Mouse (Mus musculus): ENCODE results near the gene Dapp1. TPM values are rescaled to one million over a fixed set of nuclear protein-coding genes. Genes with fewer than 3 reads are reported as not detected.

The Dapp1 gene
- polyA plus RNA-seq, 1 experiment from 2014 or later = 1.2 TPM

- Histone ChIP-seq H3K9me3 (ENCODE audit: control insufficient read depth, low read length) (no peaks in the 10 kb centered on the region), H3K4me1 (ENCODE audit: control insufficient read depth, insufficient read depth, low read length) (peaks cover 8% of the 10 kb centered on the region; the same call in 1 of the 2 replicates), H3K27ac (replicated peaks; ENCODE audit: low read depth, low read length) (no peak overlapping the region), H3K4me3 (replicated peaks; ENCODE audit: low read depth, low read length) (no peak overlapping the region), H3K4me2 (ENCODE audit: low read length) (no peak overlapping the region), H3K27me3 (ENCODE audit: control insufficient read depth, insufficient read depth, low read length) (no peaks in the 10 kb centered on the region), H3K9ac (replicated peaks; ENCODE audit: low read length) (no peak overlapping the region), H3K36me3 (ENCODE audit: control insufficient read depth, insufficient read depth, low read length) (no peaks in the 10 kb centered on the region)
- WGBS = 69% methylated on average over 2 of the region's 2 CpGs
- DNase-seq (no peak), ATAC-seq (ENCODE audit: low FRiP score, low TSS enrichment) (no peak)
These were observed 68.3 kb downstream of the Dapp1 start for GRCm38 (mm10) chr3:137913093-137913492.

GRCm38 (mm10) chr3:137900149-137900548 lies 81.2 kb downstream of the Dapp1 start:
- Histone ChIP-seq H3K36me3 (ENCODE audit: control insufficient read depth, insufficient read depth, low read length) (peaks cover 36% of the 10 kb centered on the region), H3K9ac (replicated peaks; ENCODE audit: low read length) (no peak overlapping the region), H3K27me3 (ENCODE audit: control insufficient read depth, insufficient read depth, low read length) (no peaks in the 10 kb centered on the region), H3K4me2 (ENCODE audit: low read length) (no peak overlapping the region), H3K27ac (replicated peaks; ENCODE audit: low read depth, low read length) (no peak overlapping the region), H3K4me3 (replicated peaks; ENCODE audit: low read depth, low read length) (no peak overlapping the region), H3K9me3 (ENCODE audit: control insufficient read depth, low read length) (no peaks in the 10 kb centered on the region), H3K4me1 (ENCODE audit: control insufficient read depth, insufficient read depth, low read length) (no peaks in the 10 kb centered on the region)
- DNase-seq = peak; percentile 51
- 72% methylated on average over 10 of the region's 10 CpGs for WGBS
- ATAC-seq (ENCODE audit: low FRiP score, low TSS enrichment) = no peak

- H3K27me3 ChIP-seq (ENCODE audit: control insufficient read depth, insufficient read depth, low read length) = no peaks in the 10 kb centered on the region
- no peak overlapping the region for H3K4me3 ChIP-seq (replicated peaks; ENCODE audit: low read depth, low read length)
- ATAC-seq (ENCODE audit: low FRiP score, low TSS enrichment) (no peak), DNase-seq (no peak)
- H3K27ac ChIP-seq (replicated peaks; ENCODE audit: low read depth, low read length) = no peak overlapping the region
- no peaks in the 10 kb centered on the region for H3K4me1 ChIP-seq (ENCODE audit: control insufficient read depth, insufficient read depth, low read length)
- 96% methylated on average over 5 of the region's 5 CpGs for WGBS
- peaks cover 32% of the 10 kb centered on the region for H3K36me3 ChIP-seq (ENCODE audit: control insufficient read depth, insufficient read depth, low read length)
- H3K4me2 ChIP-seq (ENCODE audit: low read length) = no peak overlapping the region
- no peaks in the 10 kb centered on the region for H3K9me3 ChIP-seq (ENCODE audit: control insufficient read depth, low read length)
- H3K9ac ChIP-seq (replicated peaks; ENCODE audit: low read length) = no peak overlapping the region
These were observed 83.7 kb downstream of the Dapp1 start for GRCm38 (mm10) chr3:137897685-137898084.

GRCm38 (mm10) chr3:137896867-137897266 lies 84.5 kb downstream of the Dapp1 start:
- Histone ChIP-seq H3K4me2 (ENCODE audit: low read length) (no peak overlapping the region), H3K9me3 (ENCODE audit: control insufficient read depth, low read length) (no peaks in the 10 kb centered on the region), H3K27ac (replicated peaks; ENCODE audit: low read depth, low read length) (no peak overlapping the region), H3K9ac (replicated peaks; ENCODE audit: low read length) (no peak overlapping the region), H3K36me3 (ENCODE audit: control insufficient read depth, insufficient read depth, low read length) (peaks cover 25% of the 10 kb centered on the region), H3K27me3 (ENCODE audit: control insufficient read depth, insufficient read depth, low read length) (no peaks in the 10 kb centered on the region), H3K4me1 (ENCODE audit: control insufficient read depth, insufficient read depth, low read length) (no peaks in the 10 kb centered on the region), H3K4me3 (replicated peaks; ENCODE audit: low read depth, low read length) (no peak overlapping the region)
- DNase-seq (no peak), ATAC-seq (ENCODE audit: low FRiP score, low TSS enrichment) (no peak)
- 93% methylated on average over 3 of the region's 3 CpGs for WGBS

GRCm38 (mm10) chr3:137896386-137896785 lies 85.0 kb downstream of the Dapp1 start:
- H3K27ac ChIP-seq (replicated peaks; ENCODE audit: low read depth, low read length) = no peak overlapping the region
- no peak overlapping the region for H3K4me2 ChIP-seq (ENCODE audit: low read length)
- DNase-seq (no peak), ATAC-seq (ENCODE audit: low FRiP score, low TSS enrichment) (no peak)
- no peaks in the 10 kb centered on the region for H3K27me3 ChIP-seq (ENCODE audit: control insufficient read depth, insufficient read depth, low read length)
- H3K9me3 ChIP-seq (ENCODE audit: control insufficient read depth, low read length) = no peaks in the 10 kb centered on the region
- no peak overlapping the region for H3K9ac ChIP-seq (replicated peaks; ENCODE audit: low read length)
- 81% methylated on average over 4 of the region's 4 CpGs for WGBS
- peaks cover 25% of the 10 kb centered on the region for H3K36me3 ChIP-seq (ENCODE audit: control insufficient read depth, insufficient read depth, low read length)
- H3K4me3 ChIP-seq (replicated peaks; ENCODE audit: low read depth, low read length) = no peak overlapping the region
- H3K4me1 ChIP-seq (ENCODE audit: control insufficient read depth, insufficient read depth, low read length) = no peaks in the 10 kb centered on the region

- Histone ChIP-seq H3K9ac (replicated peaks; ENCODE audit: low read length) (no peak overlapping the region), H3K36me3 (ENCODE audit: control insufficient read depth, insufficient read depth, low read length) (peaks cover 23% of the 10 kb centered on the region), H3K9me3 (ENCODE audit: control insufficient read depth, low read length) (no peaks in the 10 kb centered on the region), H3K4me2 (ENCODE audit: low read length) (no peak overlapping the region), H3K27me3 (ENCODE audit: control insufficient read depth, insufficient read depth, low read length) (no peaks in the 10 kb centered on the region), H3K4me3 (replicated peaks; ENCODE audit: low read depth, low read length) (no peak overlapping the region), H3K27ac (replicated peaks; ENCODE audit: low read depth, low read length) (no peak overlapping the region), H3K4me1 (ENCODE audit: control insufficient read depth, insufficient read depth, low read length) (no peaks in the 10 kb centered on the region)
- DNase-seq = no peak
- ATAC-seq (ENCODE audit: low FRiP score, low TSS enrichment) = no peak
- WGBS = 93% methylated on average over 3 of the region's 3 CpGs
These were observed 86.1 kb downstream of the Dapp1 start for GRCm38 (mm10) chr3:137895196-137895595.

- WGBS = 72% methylated on average over 4 of the region's 4 CpGs
These were observed 87.6 kb downstream of the Dapp1 start for GRCm38 (mm10) chr3:137893789-137894188.

GRCm38 (mm10) chr3:137892118-137892517 lies 89.2 kb downstream of the Dapp1 start:
- Histone ChIP-seq H3K27me3 (ENCODE audit: control insufficient read depth, insufficient read depth, low read length) (no peaks in the 10 kb centered on the region), H3K4me1 (ENCODE audit: control insufficient read depth, insufficient read depth, low read length) (no peaks in the 10 kb centered on the region), H3K27ac (replicated peaks; ENCODE audit: low read depth, low read length) (no peak overlapping the region), H3K4me3 (replicated peaks; ENCODE audit: low read depth, low read length) (no peak overlapping the region), H3K9me3 (ENCODE audit: control insufficient read depth, low read length) (no peaks in the 10 kb centered on the region), H3K9ac (replicated peaks; ENCODE audit: low read length) (no peak overlapping the region), H3K36me3 (ENCODE audit: control insufficient read depth, insufficient read depth, low read length) (peaks cover 26% of the 10 kb centered on the region), H3K4me2 (ENCODE audit: low read length) (no peak overlapping the region)
- ATAC-seq (ENCODE audit: low FRiP score, low TSS enrichment) = no peak
- 93% methylated on average over 4 of the region's 4 CpGs for WGBS
- no peak for DNase-seq

More at GRCm38 (mm10) chr3:137893789-137894188, 87.6 kb downstream of the Dapp1 start:
- DNase-seq = no peak
- Histone ChIP-seq H3K9me3 (ENCODE audit: control insufficient read depth, low read length) (no peaks in the 10 kb centered on the region), H3K27ac (replicated peaks; ENCODE audit: low read depth, low read length) (no peak overlapping the region), H3K4me3 (replicated peaks; ENCODE audit: low read depth, low read length) (no peak overlapping the region), H3K27me3 (ENCODE audit: control insufficient read depth, insufficient read depth, low read length) (no peaks in the 10 kb centered on the region), H3K36me3 (ENCODE audit: control insufficient read depth, insufficient read depth, low read length) (peaks cover 34% of the 10 kb centered on the region), H3K4me1 (ENCODE audit: control insufficient read depth, insufficient read depth, low read length) (no peaks in the 10 kb centered on the region), H3K9ac (replicated peaks; ENCODE audit: low read length) (no peak overlapping the region), H3K4me2 (ENCODE audit: low read length) (no peak overlapping the region)
- no peak for ATAC-seq (ENCODE audit: low FRiP score, low TSS enrichment)

- no peak for DNase-seq
- WGBS = 76% methylated on average over 3 of the region's 3 CpGs
- no peak for ATAC-seq (ENCODE audit: low FRiP score, low TSS enrichment)
- Histone ChIP-seq H3K9me3 (ENCODE audit: control insufficient read depth, low read length) (no peaks in the 10 kb centered on the region), H3K9ac (replicated peaks; ENCODE audit: low read length) (no peak overlapping the region), H3K27me3 (ENCODE audit: control insufficient read depth, insufficient read depth, low read length) (no peaks in the 10 kb centered on the region), H3K27ac (replicated peaks; ENCODE audit: low read depth, low read length) (no peak overlapping the region), H3K4me2 (ENCODE audit: low read length) (no peak overlapping the region), H3K4me1 (ENCODE audit: control insufficient read depth, insufficient read depth, low read length) (no peaks in the 10 kb centered on the region), H3K4me3 (replicated peaks; ENCODE audit: low read depth, low read length) (no peak overlapping the region), H3K36me3 (ENCODE audit: control insufficient read depth, insufficient read depth, low read length) (peaks cover 26% of the 10 kb centered on the region)
These were observed 90.3 kb downstream of the Dapp1 start for GRCm38 (mm10) chr3:137891089-137891488.

Data from midbrain, embryonic 14.5 days (tissue).